Mouse (Mus musculus) lung, embryonic 15.5 days (tissue): Measurements from ENCODE around the gene Plch1. TPM values are rescaled to one million over a fixed set of nuclear protein-coding genes. Genes with fewer than 3 reads are reported as not detected.

Source experiments
- ATAC-seq: fragments of 200-750 bp; cut with Nextera tagmentation; 2 replicates; pipeline ENCODE4 v1.8.0; 2017; ENCODE audit warnings: moderate number of reproducible peaks, borderline replicate concordance; ENCODE audit not compliant: low FRiP score, low TSS enrichment; ENCODE audit errors: extremely low read depth
- H3K27ac ChIP-seq: fragments of 300-500 bp; sonication (generic); 2 replicates; pipeline ENCODE4 v1.5.1; 2015; ENCODE audit warnings: moderate library complexity, mild to moderate bottlenecking, inconsistent platforms
- H3K27me3 ChIP-seq: fragments of 300-500 bp; sonication (generic); 2 replicates; pipeline ENCODE4 v1.6.1; 2015; ENCODE audit warnings: inconsistent platforms
- H3K36me3 ChIP-seq: fragments of 300-500 bp; sonication (generic); 2 replicates; pipeline ENCODE4 v1.6.1; 2015; ENCODE audit warnings: inconsistent platforms
- H3K4me1 ChIP-seq: fragments of 300-500 bp; sonication (generic); 2 replicates; pipeline ENCODE4 v1.6.1; 2015; ENCODE audit warnings: inconsistent platforms
- H3K4me2 ChIP-seq: fragments of 300-500 bp; sonication (generic); 2 replicates; pipeline ENCODE4 v1.6.1; 2015; ENCODE audit warnings: inconsistent platforms, mild to moderate bottlenecking, moderate library complexity
- H3K4me3 ChIP-seq: fragments of 300-500 bp; sonication (generic); 2 replicates; pipeline ENCODE4 v1.5.1; 2015; ENCODE audit warnings: mild to moderate bottlenecking, inconsistent platforms
- H3K9ac ChIP-seq: fragments of 300-500 bp; sonication (generic); 2 replicates; pipeline ENCODE4 v1.6.1; 2015; ENCODE audit warnings: inconsistent platforms
- H3K9me3 ChIP-seq: fragments of 300-500 bp; sonication (generic); 2 replicates; pipeline ENCODE4 v1.6.1; 2016; ENCODE audit warnings: inconsistent platforms
- WGBS: fragments of 180-500 bp; shearing (Covaris S2); methylation state at CpG from one replicate; pipeline ENCODE4 v1.1.7; 2015; 5-methylcytosine and 5-hydroxymethylcytosine counted together
- polyA plus RNA-seq: library from polyadenylated mRNA; unstranded; fragments of >200 nt; fragmentation: Nextera tagmentation; extraction: Ambion mirVana; gene quantifications from 2 replicates; pipeline ENCODE4 v1.2.1, GENCODE M21; 2015

The Plch1 gene
- 4.5 and 5.1 TPM in 2 replicates for polyA plus RNA-seq

DNA sequence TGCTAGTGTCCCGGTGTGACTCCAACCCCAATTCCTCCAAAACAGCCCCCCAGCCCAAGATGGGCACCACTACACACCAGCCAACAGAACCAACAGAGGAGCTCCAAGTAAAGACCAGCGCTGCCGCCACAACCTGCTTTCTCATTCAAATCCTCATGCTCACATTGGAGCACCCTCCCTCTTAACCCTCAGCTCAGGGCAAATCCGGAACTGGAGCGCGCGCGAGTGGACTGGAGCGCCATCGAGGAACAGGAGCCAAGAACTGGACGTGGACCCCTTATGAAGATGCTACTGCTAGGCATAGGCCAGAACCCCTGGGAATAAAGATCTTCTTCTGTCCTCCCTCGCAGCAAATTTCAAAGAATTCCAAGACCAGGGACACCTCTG is at the start of gene Plch1:
Gene Plch1 (minus strand): TSS at position 164 of the 387 bp plus-strand sequence.
- H3K4me3 ChIP-seq: peak within 1 kb of the TSS; percentile 63
- ATAC-seq: peak; percentile 76
- peak within 1 kb of the TSS; percentile 81 for H3K27ac ChIP-seq
- WGBS: under 1% methylated on average over 12 of the region's 12 CpGs
- peaks cover 14% of the 10 kb centered on the region for H3K27me3 ChIP-seq
- H3K36me3 ChIP-seq: no peaks in the 10 kb centered on the region
- no peaks in the 10 kb centered on the region for H3K9me3 ChIP-seq
- H3K4me2 ChIP-seq: peak within 1 kb of the TSS; percentile 98
- peaks cover 13% of the 10 kb centered on the region for H3K4me1 ChIP-seq
- H3K9ac ChIP-seq: peak within 1 kb of the TSS; percentile 49

DNA sequence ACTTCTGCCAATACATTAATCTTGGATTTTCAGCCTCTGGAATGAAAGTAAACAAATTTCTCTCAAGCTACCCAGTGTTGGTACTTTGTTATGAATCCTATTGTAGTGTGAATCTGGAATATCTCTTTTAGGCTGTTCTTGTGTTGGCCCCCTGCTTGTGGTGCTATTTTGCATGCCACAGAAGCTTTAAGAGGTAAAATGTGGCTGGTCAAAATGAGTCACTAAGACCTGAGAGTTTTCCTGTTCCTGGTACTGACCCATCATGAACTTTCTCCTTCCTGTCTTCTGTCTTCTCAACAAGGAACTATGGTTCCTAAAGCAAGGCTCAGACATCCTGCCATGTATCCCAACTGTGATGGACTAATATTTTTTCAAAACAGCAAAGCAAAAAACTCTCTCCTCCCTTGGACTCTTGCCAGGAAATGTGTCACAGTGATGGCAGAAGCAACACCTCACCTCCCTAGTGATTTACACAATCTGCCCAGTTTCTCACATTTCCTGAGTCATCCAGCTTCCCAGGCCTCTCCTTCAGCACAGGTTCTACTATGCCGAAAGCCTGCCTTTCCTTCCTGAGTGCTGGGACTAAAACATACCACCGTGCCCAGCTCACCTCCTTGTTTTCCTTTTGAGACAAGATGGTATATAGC is 42.1 kb upstream of the Plch1 start:
- Histone ChIP-seq H3K4me3 (no peak overlapping the region), H3K4me1 (no peaks in the 10 kb centered on the region), H3K9ac (no peak overlapping the region), H3K4me2 (no peak overlapping the region), H3K27me3 (no peaks in the 10 kb centered on the region), H3K27ac (no peak overlapping the region), H3K9me3 (no peaks in the 10 kb centered on the region), H3K36me3 (peaks cover 4% of the 10 kb centered on the region; the same call in 1 of the 2 replicates)
- 81% methylated on average over 2 of the region's 2 CpGs for WGBS
- no peak for ATAC-seq

DNA sequence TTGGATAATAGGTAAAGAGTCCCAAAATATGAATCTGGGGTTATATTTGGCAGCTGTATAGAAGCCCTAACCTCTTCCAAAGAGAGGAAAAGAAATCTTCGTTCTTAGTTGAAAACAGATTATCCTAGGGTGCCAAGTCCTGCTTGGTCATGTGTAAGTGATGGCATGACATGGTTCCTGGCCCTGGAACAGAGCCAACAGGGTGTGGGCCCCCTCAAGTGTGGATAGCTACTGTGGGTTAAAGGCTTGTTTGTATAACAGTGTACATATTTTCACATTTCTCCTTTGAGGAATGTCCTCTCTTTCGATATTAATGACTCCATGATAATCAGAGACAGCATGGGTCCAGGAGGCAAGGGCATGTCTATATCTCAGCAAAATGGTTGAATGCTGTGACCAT is 39.7 kb upstream of the Plch1 start:
- Histone ChIP-seq H3K4me3 (no peak overlapping the region), H3K27me3 (no peaks in the 10 kb centered on the region), H3K9me3 (no peaks in the 10 kb centered on the region), H3K4me1 (no peaks in the 10 kb centered on the region), H3K27ac (no peak overlapping the region), H3K4me2 (no peak overlapping the region), H3K9ac (no peak overlapping the region), H3K36me3 (0 out of 2 replicates have a peak, but pooled peaks cover under 1% of the 10 kb centered on the region)
- no peak for ATAC-seq
- 83% methylated on average over 2 of the region's 2 CpGs for WGBS

DNA sequence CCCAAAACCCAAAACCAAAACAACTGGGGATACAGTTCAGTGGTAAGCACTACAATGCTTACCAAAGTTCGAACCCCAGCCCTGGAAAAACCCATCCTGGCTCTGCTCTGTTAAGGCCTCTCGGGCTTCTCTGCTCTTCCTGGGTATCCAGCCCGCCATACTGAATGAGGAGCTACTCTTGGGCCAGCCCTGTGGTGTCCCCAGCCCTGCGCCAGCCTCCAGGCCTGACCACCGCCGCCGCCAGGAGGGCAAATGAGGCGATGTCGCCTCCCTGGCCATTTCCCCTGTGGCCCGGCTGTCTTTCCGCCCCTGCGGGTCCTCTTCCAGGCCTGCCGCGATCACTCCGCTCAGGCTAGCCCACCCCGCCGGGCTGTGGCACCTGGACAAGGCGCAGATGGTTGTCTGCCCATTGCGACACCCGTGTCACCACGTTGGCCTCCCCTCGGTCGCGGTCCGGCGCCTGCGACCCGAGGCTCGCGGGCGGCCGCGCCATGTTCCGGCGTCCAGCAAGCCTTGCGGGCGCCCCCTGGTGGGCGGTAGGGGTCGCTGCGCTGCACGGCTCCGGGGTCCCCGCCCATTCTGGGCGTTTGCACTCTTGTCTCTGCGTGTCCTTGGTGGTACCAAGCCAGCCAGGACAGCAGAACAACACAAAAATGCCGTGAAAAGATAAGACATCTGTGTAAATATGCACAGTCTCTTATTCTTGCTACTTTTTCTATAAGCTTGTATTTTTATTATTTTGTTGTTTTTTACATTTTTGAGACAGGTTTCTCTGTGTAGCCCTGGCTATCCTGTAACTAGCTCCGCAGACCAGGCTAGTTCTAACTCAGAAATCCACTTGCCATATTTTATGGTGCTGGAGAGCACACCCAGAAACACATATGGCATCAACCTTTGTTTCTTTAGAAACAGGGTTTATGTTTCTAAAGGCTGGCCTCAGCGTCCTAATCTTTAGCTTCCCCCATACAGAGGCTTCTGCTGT is 29.9 kb upstream of the Plch1 start, which contains the start of gene E130311K13Rik:
Gene E130311K13Rik (minus strand): TSS at position 595 of the 982 bp plus-strand sequence.
- Histone ChIP-seq H3K4me2 (peak within 1 kb of the TSS; percentile 71), H3K27ac (peak within 1 kb of the TSS; percentile 69), H3K36me3 (no peaks in the 10 kb centered on the region), H3K4me3 (peak within 1 kb of the TSS; percentile 71), H3K4me1 (peaks cover 2% of the 10 kb centered on the region; the same call in 1 of the 2 replicates), H3K9me3 (no peaks in the 10 kb centered on the region), H3K27me3 (no peaks in the 10 kb centered on the region), H3K9ac (peak within 1 kb of the TSS; percentile 82)
- ATAC-seq: peak; percentile 97
- WGBS: 5% methylated on average over 48 of the region's 48 CpGs

DNA sequence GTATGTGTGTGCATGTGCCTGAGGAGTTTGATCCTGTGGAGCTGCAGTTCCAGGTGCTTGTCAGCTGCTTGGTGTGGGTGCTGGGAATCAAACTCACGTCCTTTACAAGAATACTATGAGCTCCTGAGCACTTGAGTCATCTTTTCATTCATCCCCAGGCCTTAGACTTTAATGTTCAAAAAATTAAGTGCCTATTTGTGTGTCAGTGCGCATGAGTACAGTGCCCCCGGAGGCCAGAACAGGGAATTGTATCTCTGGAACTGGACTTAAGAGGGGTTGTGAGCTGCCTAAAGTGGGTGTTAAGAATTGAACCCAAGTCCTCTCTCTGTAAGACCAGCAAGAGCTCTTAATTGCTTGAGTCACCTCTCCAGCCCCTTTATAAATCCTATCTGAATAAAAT is 20.4 kb upstream of the Plch1 start:
- Histone ChIP-seq H3K4me1 (no peaks in the 10 kb centered on the region), H3K9ac (no peak overlapping the region), H3K27ac (no peak overlapping the region), H3K4me3 (no peak overlapping the region), H3K9me3 (no peaks in the 10 kb centered on the region), H3K36me3 (peaks cover 2% of the 10 kb centered on the region; the same call in 1 of the 2 replicates), H3K27me3 (no peaks in the 10 kb centered on the region), H3K4me2 (no peak overlapping the region)
- ATAC-seq: no peak
- 67% methylated on average over 3 of the region's 3 CpGs for WGBS

DNA sequence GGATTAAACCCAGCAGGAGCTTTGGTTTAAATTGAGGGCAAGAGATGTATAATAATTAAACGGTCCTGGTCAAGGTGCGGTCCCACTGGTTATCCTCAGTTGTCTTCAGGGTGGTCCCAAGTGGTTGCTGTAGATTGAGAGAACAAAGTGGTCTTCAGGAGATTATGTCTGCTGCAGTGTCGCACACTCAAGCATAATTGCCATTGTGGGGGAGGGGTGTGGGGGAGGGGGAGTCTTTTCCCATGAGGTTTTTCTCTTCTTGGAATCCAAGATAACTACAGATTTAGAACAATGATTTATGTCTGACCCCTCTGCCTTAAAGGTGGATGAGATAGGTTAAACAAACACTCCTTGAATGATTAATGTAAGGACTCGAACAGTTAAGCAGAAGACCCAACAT is 11.0 kb upstream of the Plch1 start:
- 42% methylated on average over 4 of the region's 4 CpGs for WGBS
- ATAC-seq: no peak
- H3K9me3 ChIP-seq: no peaks in the 10 kb centered on the region

DNA sequence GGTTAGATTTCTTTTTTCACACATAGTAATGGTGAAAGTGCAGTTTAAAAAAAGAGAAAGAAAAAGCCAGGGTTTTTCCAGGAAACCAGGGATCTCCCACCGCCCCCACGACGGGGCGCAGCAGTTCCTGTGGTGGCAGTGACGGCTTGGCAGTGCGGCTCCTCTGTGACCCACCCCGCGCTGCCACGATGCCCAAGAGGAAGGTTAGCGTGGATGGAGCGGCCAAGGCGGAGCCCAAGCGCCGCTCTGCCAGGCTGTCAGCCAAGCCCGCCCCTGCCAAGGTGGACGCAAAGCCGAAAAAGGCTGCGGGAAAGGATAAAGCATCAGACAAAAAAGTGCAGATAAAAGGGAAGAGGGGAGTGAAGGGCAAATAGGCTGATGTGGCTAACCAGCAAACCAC is 6.0 kb upstream of the Plch1 start:
- peak overlapping the region; percentile 26 for H3K4me3 ChIP-seq
- WGBS: under 1% methylated on average over 18 of the region's 18 CpGs
- H3K27ac ChIP-seq: no peak overlapping the region
- H3K36me3 ChIP-seq: no peaks in the 10 kb centered on the region
- H3K4me1 ChIP-seq: peaks cover 4% of the 10 kb centered on the region; the same call in 1 of the 2 replicates
- H3K27me3 ChIP-seq: peaks cover 2% of the 10 kb centered on the region; the same call in 1 of the 2 replicates
- no peak overlapping the region for H3K9ac ChIP-seq
- no peak for ATAC-seq
- H3K9me3 ChIP-seq: no peaks in the 10 kb centered on the region
- peak overlapping the region; percentile 61 for H3K4me2 ChIP-seq

More for the DNA sequence above, 11.0 kb upstream of the Plch1 start:
- no peaks in the 10 kb centered on the region for H3K27me3 ChIP-seq
- no peak overlapping the region for H3K4me2 ChIP-seq
- peaks cover 2% of the 10 kb centered on the region; the same call in 1 of the 2 replicates for H3K36me3 ChIP-seq
- H3K27ac ChIP-seq: no peak overlapping the region
- H3K4me3 ChIP-seq: no peak overlapping the region
- H3K9ac ChIP-seq: no peak overlapping the region
- peaks cover under 1% of the 10 kb centered on the region; the same call in 1 of the 2 replicates for H3K4me1 ChIP-seq

DNA sequence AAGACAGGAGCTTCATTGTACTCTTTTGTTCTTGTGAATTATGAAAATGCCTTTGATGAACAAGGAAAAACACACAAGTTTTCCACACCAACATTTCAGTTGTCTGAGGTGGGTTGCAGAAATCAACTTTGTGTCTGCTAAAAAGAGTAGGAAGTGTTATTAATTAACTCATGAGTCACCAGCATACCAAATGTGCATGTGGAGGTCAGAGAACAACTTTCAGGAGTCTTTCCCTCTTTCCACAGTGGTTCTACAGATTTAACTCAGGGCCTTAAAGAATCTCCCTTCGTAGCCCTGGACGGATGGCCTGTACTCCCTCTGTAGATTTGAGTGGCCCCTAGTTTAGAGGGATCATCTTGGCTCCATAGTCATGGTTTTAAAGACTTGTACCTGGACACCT is 4.9 kb upstream of the Plch1 start:
- Histone ChIP-seq H3K27me3 (peaks cover 10% of the 10 kb centered on the region), H3K4me3 (no peak overlapping the region), H3K4me2 (no peak overlapping the region), H3K27ac (no peak overlapping the region), H3K36me3 (no peaks in the 10 kb centered on the region), H3K9ac (no peak overlapping the region), H3K9me3 (no peaks in the 10 kb centered on the region), H3K4me1 (peaks cover 5% of the 10 kb centered on the region; the same call in 1 of the 2 replicates)
- 60% methylated on average over 2 of the region's 2 CpGs for WGBS
- ATAC-seq: no peak

DNA sequence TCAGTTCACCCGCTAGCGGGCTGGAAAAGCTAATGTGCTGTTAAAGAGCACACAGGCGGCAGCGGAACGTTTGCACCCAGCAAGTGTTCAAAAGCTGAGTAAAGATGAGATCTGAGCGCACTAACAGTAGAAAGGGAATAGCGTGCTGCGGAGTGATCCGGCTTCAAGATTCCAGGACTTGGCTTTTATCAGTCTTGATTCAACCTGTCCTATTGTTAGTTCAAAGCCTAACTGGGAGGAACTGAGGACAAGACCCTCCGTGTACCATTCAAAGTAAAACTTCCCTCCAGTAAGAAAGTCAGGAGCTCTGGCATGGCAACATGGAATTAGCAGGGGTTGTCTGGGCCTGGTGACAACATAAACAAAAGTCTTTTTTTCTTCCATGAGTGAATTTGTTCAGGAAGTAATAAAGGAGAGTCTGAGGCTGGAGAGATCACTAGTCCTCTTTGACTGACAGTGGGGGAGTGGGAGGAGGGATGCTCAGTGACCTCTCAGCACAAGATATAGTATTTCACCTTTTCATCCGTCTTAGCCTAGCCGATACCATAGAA is 824 bp upstream of the Plch1 start:
- WGBS: 5% methylated on average over 12 of the region's 12 CpGs

DNA sequence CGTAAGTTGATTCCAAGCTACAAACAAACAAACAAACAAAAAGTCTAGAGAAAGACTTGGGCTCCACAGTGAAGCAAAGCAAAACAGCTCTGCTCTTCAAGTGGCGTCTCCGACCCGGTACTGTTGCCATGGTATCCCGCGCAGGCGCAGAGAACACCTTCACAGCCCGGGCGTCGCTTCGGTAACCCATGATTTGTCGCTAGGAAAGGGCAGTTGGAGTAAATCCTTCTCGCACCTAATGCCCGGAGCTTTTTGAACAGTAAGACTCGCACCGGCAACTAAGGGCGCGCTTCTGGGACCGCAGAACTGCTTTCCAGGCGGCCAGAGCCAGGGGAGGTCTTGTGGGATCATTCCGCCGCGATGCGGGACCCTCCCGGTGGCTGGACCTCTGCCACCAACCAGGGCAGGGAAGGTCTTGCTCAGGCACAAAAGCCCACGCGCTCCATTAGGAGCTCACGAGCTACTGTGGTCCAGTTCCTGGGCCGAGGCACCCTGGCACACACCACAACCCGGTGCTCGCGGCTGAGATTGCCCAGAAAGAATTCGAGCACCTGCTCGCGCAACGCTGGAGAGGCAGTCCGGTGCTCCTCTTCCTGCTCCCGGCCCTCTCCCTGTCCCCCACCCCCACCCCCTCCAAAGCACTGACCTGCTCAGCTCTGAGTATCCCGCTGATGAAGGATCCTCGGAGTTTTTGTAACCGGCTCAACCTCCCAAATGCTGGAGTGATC is 527 bp downstream of the Plch1 start:
- H3K36me3 ChIP-seq: no peaks in the 10 kb centered on the region
- H3K27me3 ChIP-seq: peaks cover 14% of the 10 kb centered on the region
- peak; percentile 79; the same call in 1 of the 2 replicates for ATAC-seq
- peak overlapping the region; percentile 63 for H3K4me3 ChIP-seq
- H3K9ac ChIP-seq: peak overlapping the region; percentile 49
- no peaks in the 10 kb centered on the region for H3K9me3 ChIP-seq
- H3K4me1 ChIP-seq: peaks cover 13% of the 10 kb centered on the region
- H3K27ac ChIP-seq: peak overlapping the region; percentile 81
- H3K4me2 ChIP-seq: peak overlapping the region; percentile 98
- WGBS: under 1% methylated on average over 41 of the region's 41 CpGs

More for the DNA sequence above, 824 bp upstream of the Plch1 start:
- Histone ChIP-seq H3K27me3 (peaks cover 15% of the 10 kb centered on the region), H3K27ac (no peak overlapping the region), H3K4me1 (peaks cover 13% of the 10 kb centered on the region), H3K36me3 (no peaks in the 10 kb centered on the region), H3K4me3 (peak overlapping the region; percentile 63; the same call in 1 of the 2 replicates), H3K9me3 (no peaks in the 10 kb centered on the region), H3K9ac (no peak overlapping the region), H3K4me2 (peak overlapping the region; percentile 98)
- ATAC-seq: no peak

DNA sequence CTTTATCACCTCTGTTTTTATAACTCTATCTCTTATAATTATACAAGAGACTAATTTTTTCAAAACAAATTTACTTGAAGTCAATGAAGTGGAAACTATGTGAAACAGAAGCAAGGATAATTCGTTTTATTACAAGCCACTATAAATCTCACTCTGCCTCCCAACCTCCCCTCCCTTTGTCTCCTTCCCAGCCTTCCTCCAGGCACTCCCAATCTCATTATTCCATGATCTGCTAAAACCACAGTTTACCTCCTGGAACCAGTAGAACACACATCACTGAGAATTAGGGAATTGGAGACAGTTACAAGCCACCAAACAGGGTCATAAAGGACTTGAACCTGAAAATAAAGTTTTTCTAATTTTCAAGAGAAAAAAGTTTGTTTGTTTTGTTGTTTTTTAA is 2.1 kb downstream of the Plch1 start:
- ATAC-seq: no peak
- Histone ChIP-seq H3K36me3 (no peaks in the 10 kb centered on the region), H3K9me3 (no peaks in the 10 kb centered on the region), H3K4me3 (no peak overlapping the region), H3K27me3 (peaks cover 14% of the 10 kb centered on the region), H3K27ac (no peak overlapping the region), H3K4me2 (no peak overlapping the region), H3K9ac (no peak overlapping the region), H3K4me1 (peaks cover 13% of the 10 kb centered on the region)
- WGBS: 30% methylated on average over 1 of the region's 1 CpGs
